Mouse (Mus musculus) forebrain, embryonic 16.5 days (tissue): ENCODE results near the gene Fut11. TPM values are rescaled to one million over a fixed set of nuclear protein-coding genes. Genes with fewer than 3 reads are reported as not detected.
"Not testable (repeated sequence)": the region's sequence is repeated elsewhere in the genome, so short reads cannot be mapped to it uniquely, and the experiment has no call there.

Experiments used
- ATAC-seq: fragments of 200-750 bp; cut with Nextera tagmentation; 2 replicates; pipeline ENCODE4 v1.8.0; 2017; ENCODE audit warnings: mild to moderate bottlenecking, moderate library complexity
- H3K27ac ChIP-seq: fragments of 300-500 bp; sonication (generic); 2 replicates; pipeline ENCODE4 v1.5.1; 2014; ENCODE audit warnings: low read length, control low read depth
- H3K27me3 ChIP-seq: fragments of 300-500 bp; sonication (generic); replicated peaks from 2 replicates; pipeline ENCODE4 v1.6.1; 2014; ENCODE audit warnings: low read length; ENCODE audit not compliant: control insufficient read depth, insufficient read depth
- H3K36me3 ChIP-seq: fragments of 300-500 bp; sonication (generic); 2 replicates; pipeline ENCODE4 v1.6.1; 2014; ENCODE audit not compliant: control insufficient read depth, insufficient read depth
- H3K4me1 ChIP-seq: fragments of 300-500 bp; sonication (generic); replicated peaks from 2 replicates; pipeline ENCODE4 v1.6.1; 2014; ENCODE audit warnings: low read length; ENCODE audit not compliant: control insufficient read depth, insufficient read depth
- H3K4me2 ChIP-seq: fragments of 300-500 bp; sonication (generic); 2 replicates; pipeline ENCODE4 v1.6.1; 2014; ENCODE audit warnings: mild to moderate bottlenecking, low read length, control low read depth
- H3K4me3 ChIP-seq: fragments of 300-500 bp; sonication (generic); replicated peaks from 2 replicates; pipeline ENCODE4 v1.5.1; 2014; ENCODE audit warnings: mild to moderate bottlenecking, low read length, control low read depth
- H3K9ac ChIP-seq: fragments of 300-500 bp; sonication (generic); replicated peaks from 2 replicates; pipeline ENCODE4 v1.6.1; 2014; ENCODE audit warnings: low read depth, low read length, control low read depth
- H3K9me3 ChIP-seq: fragments of 300-500 bp; sonication (generic); 2 replicates; pipeline ENCODE4 v1.6.1; 2016; ENCODE audit warnings: low read length; ENCODE audit not compliant: control insufficient read depth
- WGBS: fragments of 180-500 bp; shearing (Covaris S2); extraction: QIAGEN DNeasy Blood & Tissue Kit; methylation state at CpG from one replicate; pipeline ENCODE4 v1.1.7; 2014; 5-methylcytosine and 5-hydroxymethylcytosine counted together
- polyA plus RNA-seq: library from polyadenylated mRNA; unstranded; fragments of >200 nt; fragmentation: Nextera tagmentation; extraction: Ambion mirVana; gene quantifications from 2 replicates; pipeline ENCODE4 v1.2.1, GENCODE M21; 2015

Fut11 gene
- polyA plus RNA-seq, 1 experiment from 2014 or later: 23.3 TPM

GRCm38 (mm10) chr14:20702741-20703381 lies 8.1 kb downstream of the Fut11 start, which contains the start of gene Chchd1:
TSS of gene Chchd1 (plus strand) at chr14:20703006.
- Histone ChIP-seq H3K36me3 (no peaks in the 10 kb centered on the region), H3K4me1 (peaks cover 43% of the 10 kb centered on the region), H3K27ac (peak within 1 kb of the TSS; percentile 92), H3K4me3 (peak within 1 kb of the TSS; percentile 82), H3K9ac (peak within 1 kb of the TSS; percentile 87), H3K9me3 (no peaks in the 10 kb centered on the region), H3K4me2 (peak within 1 kb of the TSS; percentile 64), H3K27me3 (no peaks in the 10 kb centered on the region)
- under 1% methylated on average over 61 of the region's 61 CpGs for WGBS
- ATAC-seq: peak; percentile 64

GRCm38 (mm10) chr14:20703461-20703860 lies 8.7 kb downstream of the Fut11 start:
- H3K27me3 ChIP-seq, ATAC-seq, H3K9me3 ChIP-seq, H3K36me3 ChIP-seq: not testable (repeated sequence)
- WGBS: 10% methylated on average over 8 of the region's 8 CpGs
- H3K9ac ChIP-seq: peak overlapping the region; percentile 87
- peak overlapping the region; percentile 92 for H3K27ac ChIP-seq
- H3K4me3 ChIP-seq: peak overlapping the region; percentile 82
- peak overlapping the region; percentile 64 for H3K4me2 ChIP-seq
- H3K4me1 ChIP-seq: peaks cover 41% of the 10 kb centered on the region

GRCm38 (mm10) chr14:20707201-20708190 lies 12.7 kb downstream of the Fut11 start, which contains the start of gene Zswim8:
TSS of gene Zswim8 (plus strand) at chr14:20707552.
- Histone ChIP-seq H3K36me3 (peaks cover 6% of the 10 kb centered on the region; the same call in 1 of the 2 replicates), H3K9ac (peak within 1 kb of the TSS; percentile 99), H3K4me1 (peaks cover 24% of the 10 kb centered on the region), H3K27me3 (no peaks in the 10 kb centered on the region), H3K27ac (peak within 1 kb of the TSS; percentile 84), H3K4me2 (peak within 1 kb of the TSS; percentile 85), H3K9me3 (no peaks in the 10 kb centered on the region), H3K4me3 (peak within 1 kb of the TSS; percentile 100)
- under 1% methylated on average over 80 of the region's 80 CpGs for WGBS
- ATAC-seq: peak; percentile 93

- Histone ChIP-seq H3K9ac (peak overlapping the region; percentile 99), H3K27ac (peak overlapping the region; percentile 84), H3K27me3 (no peaks in the 10 kb centered on the region), H3K36me3 (peaks cover 12% of the 10 kb centered on the region), H3K4me3 (peak overlapping the region; percentile 100), H3K9me3 (no peaks in the 10 kb centered on the region), H3K4me1 (peaks cover 24% of the 10 kb centered on the region), H3K4me2 (peak overlapping the region; percentile 85)
- WGBS: 4% methylated on average over 10 of the region's 10 CpGs
- no peak for ATAC-seq
These were observed 13.5 kb downstream of the Fut11 start for GRCm38 (mm10) chr14:20708239-20708638.

GRCm38 (mm10) chr14:20713832-20714231 lies 19.1 kb downstream of the Fut11 start:
- Histone ChIP-seq H3K4me2 (no peak overlapping the region), H3K4me3 (no peak overlapping the region), H3K9me3 (no peaks in the 10 kb centered on the region), H3K36me3 (peaks cover 53% of the 10 kb centered on the region), H3K27me3 (no peaks in the 10 kb centered on the region), H3K9ac (no peak overlapping the region), H3K4me1 (peaks cover 9% of the 10 kb centered on the region), H3K27ac (no peak overlapping the region)
- 81% methylated on average over 11 of the region's 11 CpGs for WGBS
- no peak for ATAC-seq

- no peak overlapping the region for H3K4me2 ChIP-seq
- H3K36me3 ChIP-seq: peaks cover 64% of the 10 kb centered on the region
- no peak overlapping the region for H3K4me3 ChIP-seq
- H3K27me3 ChIP-seq: no peaks in the 10 kb centered on the region
- no peaks in the 10 kb centered on the region for H3K9me3 ChIP-seq
- H3K9ac ChIP-seq: no peak overlapping the region
- H3K4me1 ChIP-seq: no peaks in the 10 kb centered on the region
- WGBS: 92% methylated on average over 10 of the region's 10 CpGs
- ATAC-seq: no peak
- H3K27ac ChIP-seq: no peak overlapping the region
These were observed 23.7 kb downstream of the Fut11 start for GRCm38 (mm10) chr14:20718443-20718842.

- H3K27ac ChIP-seq: no peak overlapping the region
- no peak for ATAC-seq
- no peak overlapping the region for H3K4me2 ChIP-seq
- no peaks in the 10 kb centered on the region for H3K9me3 ChIP-seq
- 97% methylated on average over 12 of the region's 12 CpGs for WGBS
- H3K9ac ChIP-seq: no peak overlapping the region
- no peaks in the 10 kb centered on the region for H3K27me3 ChIP-seq
- H3K36me3 ChIP-seq: peaks cover 56% of the 10 kb centered on the region
- no peak overlapping the region for H3K4me3 ChIP-seq
- no peaks in the 10 kb centered on the region for H3K4me1 ChIP-seq
These were observed 25.0 kb downstream of the Fut11 start for GRCm38 (mm10) chr14:20719767-20720166.

GRCm38 (mm10) chr14:20721371-20721770 lies 26.6 kb downstream of the Fut11 start:
- H3K27ac ChIP-seq: no peak overlapping the region
- H3K36me3 ChIP-seq: peaks cover 47% of the 10 kb centered on the region
- WGBS: 91% methylated on average over 4 of the region's 4 CpGs
- no peak overlapping the region for H3K4me2 ChIP-seq
- ATAC-seq: 0 out of 2 replicates have a peak, but pooled peaks have one; percentile 3
- H3K9ac ChIP-seq: no peak overlapping the region
- no peaks in the 10 kb centered on the region for H3K4me1 ChIP-seq
- no peak overlapping the region for H3K4me3 ChIP-seq
- no peaks in the 10 kb centered on the region for H3K27me3 ChIP-seq
- H3K9me3 ChIP-seq: no peaks in the 10 kb centered on the region

- H3K4me3 ChIP-seq: no peak overlapping the region
- H3K27me3 ChIP-seq: no peaks in the 10 kb centered on the region
- no peaks in the 10 kb centered on the region for H3K9me3 ChIP-seq
- H3K4me2 ChIP-seq: no peak overlapping the region
- H3K9ac ChIP-seq: no peak overlapping the region
- H3K4me1 ChIP-seq: no peaks in the 10 kb centered on the region
- no peak for ATAC-seq
- whole genome bisulfite sequencing: 94% methylated on average over 12 of the region's 12 CpGs
- H3K27ac ChIP-seq: no peak overlapping the region
- H3K36me3 ChIP-seq: peaks cover 39% of the 10 kb centered on the region
These were observed 28.2 kb downstream of the Fut11 start for GRCm38 (mm10) chr14:20723006-20723405.
